Mouse (Mus musculus) bone marrow macrophage, adult 2 months (primary cell): ENCODE measurements around the gene Tsen54. TPM values are rescaled to one million over a fixed set of nuclear protein-coding genes. Genes with fewer than 3 reads are reported as not detected.

ENCODE experiments used
- H3K27ac ChIP-seq: 2 replicates; pipeline ENCODE4 v1.5.1; 2012; ENCODE audit warnings: low read depth, low read length; ENCODE audit not compliant: insufficient read depth
- H3K4me1 ChIP-seq: 2 replicates; pipeline ENCODE4 v1.6.1; 2012; ENCODE audit warnings: low read length; ENCODE audit not compliant: control insufficient read depth, insufficient read depth
- H3K4me3 ChIP-seq: 2 replicates; pipeline ENCODE4 v1.5.1; 2012; ENCODE audit warnings: mild to moderate bottlenecking, low read length, moderate library complexity; ENCODE audit not compliant: insufficient read depth
- CTCF ChIP-seq: IDR thresholded peaks from 2 replicates; pipeline ENCODE4 v1.5.1; 2012; ENCODE audit warnings: low read depth, mild to moderate bottlenecking, low read length, moderate library complexity
- POLR2A ChIP-seq: IDR thresholded peaks from 2 replicates; pipeline ENCODE4 v1.6.1; 2012; ENCODE audit warnings: mild to moderate bottlenecking, low read depth, low read length, borderline replicate concordance
- polyA plus RNA-seq: library from polyadenylated mRNA; stranded (reverse); fragments of >200 nt; gene quantifications from 2 replicates; pipeline ENCODE4 v1.2.4, GENCODE M21; 2012; ENCODE audit not compliant: missing spikeins, insufficient read depth, insufficient read length

Tsen54 gene
- polyA plus RNA-seq, 1 experiment, result 10.6 TPM

DNA sequence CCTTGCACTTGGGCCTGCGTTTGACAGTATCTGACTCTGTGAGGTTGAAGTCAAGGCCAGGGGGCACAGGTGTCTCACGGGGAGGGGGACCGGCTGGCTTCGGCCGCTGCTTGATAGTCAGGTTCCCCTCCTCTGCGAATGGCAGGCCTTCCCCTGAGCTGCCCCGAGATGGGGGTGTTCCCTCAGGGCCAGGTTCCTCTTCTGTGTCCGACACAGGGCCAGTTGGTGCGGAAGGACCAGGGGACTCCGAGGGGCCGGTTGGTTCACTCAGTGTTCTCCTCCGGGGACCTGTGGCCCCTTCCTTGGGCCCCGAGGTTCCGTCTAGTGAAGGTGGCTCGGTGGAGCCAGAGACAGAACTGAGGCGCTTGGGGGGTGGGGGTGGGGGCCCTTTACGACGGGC lies 13.5 kb upstream of the Tsen54 start:
- no peak overlapping the region for H3K4me3 ChIP-seq
- TF ChIP-seq CTCF (no peak), POLR2A (no peak)
- H3K27ac ChIP-seq, result no peak overlapping the region
- no peaks in the 10 kb centered on the region for H3K4me1 ChIP-seq

DNA sequence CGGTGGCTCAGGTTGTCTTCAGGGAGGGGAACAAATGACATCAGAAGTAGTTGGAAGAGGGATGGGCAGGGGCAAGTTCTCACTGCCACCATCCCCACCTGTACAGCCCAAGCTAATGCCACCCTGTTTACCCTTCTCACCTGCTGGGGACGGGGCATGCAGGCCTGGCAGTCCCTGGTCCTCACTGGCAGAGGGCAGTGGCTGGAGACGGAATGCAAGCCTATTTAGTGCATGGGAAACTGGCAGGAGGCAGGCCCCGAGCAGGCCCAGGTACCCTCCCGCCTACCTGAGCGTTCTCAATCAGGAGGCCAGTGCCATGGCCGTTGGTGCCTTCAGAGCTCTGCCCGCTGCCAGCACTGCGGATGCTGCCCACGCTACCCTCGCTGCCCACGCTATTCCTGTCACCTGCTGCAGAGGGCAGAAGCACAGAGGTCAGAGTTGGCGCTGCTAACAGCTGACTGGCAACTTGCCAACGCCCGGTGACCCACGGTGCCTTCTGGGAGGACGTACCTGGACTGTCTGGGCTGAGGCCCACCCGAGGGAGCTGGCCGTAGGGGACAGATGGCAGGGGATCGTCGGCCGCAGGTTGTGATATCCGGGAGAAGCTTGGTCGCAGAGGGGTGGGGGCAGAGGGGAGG lies 11.3 kb upstream of the Tsen54 start:
- Histone ChIP-seq H3K4me3 (no peak overlapping the region), H3K4me1 (no peaks in the 10 kb centered on the region), H3K27ac (no peak overlapping the region)
- TF ChIP-seq POLR2A (no peak), CTCF (no peak)

DNA sequence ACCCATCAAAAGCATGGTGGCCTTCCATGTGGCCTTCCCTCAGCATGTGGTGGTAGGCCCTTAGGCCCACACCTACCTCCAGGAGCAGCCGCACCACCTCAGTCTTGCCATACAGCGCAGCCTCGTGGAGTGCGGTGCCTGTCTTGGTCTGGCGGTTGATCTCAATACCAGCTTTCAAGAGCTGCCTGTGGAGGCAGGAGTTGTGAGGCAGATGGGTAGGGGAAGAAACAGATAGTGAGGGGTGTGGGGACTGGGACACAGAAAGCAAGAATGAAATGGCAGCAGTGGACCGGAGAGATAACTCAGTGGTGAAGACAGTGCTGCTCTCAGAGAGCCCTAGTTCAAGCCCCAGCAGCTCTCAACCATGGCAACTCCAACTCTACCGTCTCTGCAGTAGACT lies 9.5 kb upstream of the Tsen54 start:
- Histone ChIP-seq H3K4me1 (peaks cover 2% of the 10 kb centered on the region; the same call in 1 of the 2 replicates), H3K4me3 (no peak overlapping the region), H3K27ac (no peak overlapping the region)
- TF ChIP-seq CTCF (no peak), POLR2A (no peak)

DNA sequence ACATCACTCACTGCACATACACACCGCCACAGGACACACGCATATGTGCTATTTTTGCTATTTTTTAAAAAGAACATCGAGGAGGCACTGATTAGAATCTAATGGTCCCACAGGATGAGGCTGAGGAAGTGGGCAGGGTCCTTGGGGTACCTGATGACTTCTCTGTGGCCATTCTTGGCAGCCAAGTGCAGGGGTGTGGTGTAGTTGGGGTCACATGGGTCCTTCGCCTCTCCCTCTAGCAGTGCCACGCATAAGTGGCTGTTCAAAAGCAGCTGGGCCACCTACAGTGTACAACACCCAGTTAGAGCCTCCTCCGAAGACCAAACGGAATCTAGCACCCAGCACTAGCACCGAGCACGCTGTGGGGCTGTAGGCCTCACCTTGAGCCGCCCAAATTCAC lies 8.4 kb upstream of the Tsen54 start:
- Histone ChIP-seq H3K4me1 (peaks cover 2% of the 10 kb centered on the region; the same call in 1 of the 2 replicates), H3K4me3 (no peak overlapping the region), H3K27ac (no peak overlapping the region)
- TF ChIP-seq CTCF, result no peak
- TF ChIP-seq POLR2A, result no peak

DNA sequence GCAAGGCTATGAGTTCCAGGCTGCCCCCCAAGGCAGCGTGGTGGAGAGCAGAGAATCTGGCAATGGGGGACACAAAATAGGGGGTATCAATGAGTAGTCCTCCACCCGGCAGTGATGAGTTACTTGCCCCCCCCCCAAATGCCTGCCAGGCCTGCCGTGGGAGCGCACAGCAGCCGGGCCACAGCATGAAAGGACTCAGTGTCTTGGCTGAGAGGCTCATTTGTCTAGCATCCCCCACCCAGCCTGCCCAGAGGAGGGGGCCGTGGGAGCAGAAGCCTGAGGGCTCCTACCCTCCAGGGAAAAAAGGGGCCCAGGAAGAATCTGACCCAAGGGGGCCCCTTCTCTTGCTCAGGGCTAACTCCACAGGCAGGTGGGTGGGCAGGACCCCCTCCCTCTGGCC lies 7.2 kb upstream of the Tsen54 start:
- Histone ChIP-seq H3K4me3 (no peak overlapping the region), H3K27ac (no peak overlapping the region), H3K4me1 (peaks cover 2% of the 10 kb centered on the region; the same call in 1 of the 2 replicates)
- TF ChIP-seq CTCF, result no peak
- no peak for TF ChIP-seq POLR2A

DNA sequence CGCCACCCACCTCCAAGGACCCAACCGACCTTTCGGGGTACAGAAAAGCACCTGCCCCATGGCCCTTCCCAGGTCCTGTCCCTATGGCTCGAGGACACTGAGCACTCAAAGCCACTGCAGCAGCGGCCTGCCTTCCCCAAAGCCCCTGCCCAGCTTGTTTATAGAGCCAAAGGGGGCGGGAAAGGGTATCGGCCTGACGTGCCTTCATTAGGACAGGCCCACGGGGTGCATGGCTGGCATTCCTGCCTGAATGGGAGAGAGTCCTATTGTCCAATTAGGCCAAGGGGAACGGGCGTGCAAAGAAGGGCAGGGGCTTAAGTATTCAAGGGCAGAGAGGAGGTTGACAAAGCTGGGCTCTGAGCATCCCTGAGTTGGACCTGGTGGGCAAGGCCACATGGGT lies 6.6 kb upstream of the Tsen54 start:
- no peak overlapping the region for H3K27ac ChIP-seq

DNA sequence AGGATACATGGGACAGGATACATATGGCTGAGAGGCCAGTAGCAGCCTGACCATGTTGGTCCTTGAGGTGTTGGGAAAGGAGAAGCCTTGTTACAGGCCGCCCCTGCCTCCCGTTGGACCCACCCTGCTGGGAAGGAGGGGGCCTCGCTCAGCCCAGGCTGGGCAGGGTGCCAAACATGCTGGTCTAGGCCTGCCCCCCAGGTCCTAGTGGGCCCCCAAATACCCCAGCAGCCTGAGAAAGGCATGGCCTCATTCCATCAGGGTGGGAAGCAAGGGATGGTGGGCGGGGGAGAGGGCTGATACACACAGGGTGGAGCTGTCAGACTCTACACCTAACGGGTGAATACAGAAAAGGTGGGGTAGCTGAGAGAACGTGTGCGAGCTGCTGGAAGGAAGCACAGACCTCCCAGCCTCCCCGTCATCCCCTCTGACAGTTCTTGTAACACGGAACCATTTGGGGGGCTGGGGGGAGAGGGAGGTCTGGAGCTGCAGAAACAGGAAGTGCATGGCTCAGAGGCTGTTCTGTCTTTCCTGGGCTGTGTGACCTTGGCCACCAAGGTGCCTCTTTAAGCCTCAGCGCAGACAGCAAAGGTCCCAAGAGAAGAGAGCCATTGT lies 5.7 kb upstream of the Tsen54 start:
- TF ChIP-seq CTCF (no peak), POLR2A (no peak)
- no peak overlapping the region for H3K27ac ChIP-seq
- H3K4me3 ChIP-seq, result no peak overlapping the region

More for the DNA sequence above, 6.6 kb upstream of the Tsen54 start:
- Histone ChIP-seq H3K4me3 (no peak overlapping the region), H3K4me1 (peaks cover 2% of the 10 kb centered on the region; the same call in 1 of the 2 replicates)
- TF ChIP-seq CTCF, result no peak
- no peak for TF ChIP-seq POLR2A

DNA sequence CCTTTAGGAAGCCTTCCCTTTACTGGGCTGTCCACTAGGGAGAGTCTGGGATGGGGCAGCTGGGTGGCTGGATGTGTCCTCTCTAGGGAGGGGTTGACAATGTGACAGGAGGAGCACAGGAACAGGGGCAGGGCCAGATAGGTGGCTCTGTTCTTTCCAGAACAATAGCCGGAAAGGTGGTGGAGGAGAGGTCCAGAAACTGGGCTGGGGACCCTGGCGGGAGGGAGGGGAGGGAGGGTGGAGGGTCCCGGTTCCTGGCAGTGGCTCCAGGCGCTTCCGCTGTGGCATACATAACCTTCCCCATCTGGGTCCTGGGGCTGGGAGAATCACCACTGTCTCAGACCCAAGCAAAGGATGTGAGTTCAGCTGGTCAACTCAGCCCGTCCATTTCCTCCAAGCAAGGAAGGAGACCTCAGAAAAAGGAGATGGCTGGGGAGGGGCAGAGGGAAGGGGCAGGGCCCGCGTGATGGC lies 5.2 kb upstream of the Tsen54 start:
- no peak for TF ChIP-seq POLR2A
- TF ChIP-seq CTCF, result no peak
- Histone ChIP-seq H3K4me3 (no peak overlapping the region), H3K4me1 (peaks cover 4% of the 10 kb centered on the region; the same call in 1 of the 2 replicates), H3K27ac (no peak overlapping the region)

More for the DNA sequence above, 5.7 kb upstream of the Tsen54 start:
- H3K4me1 ChIP-seq, result peaks cover 2% of the 10 kb centered on the region; the same call in 1 of the 2 replicates

DNA sequence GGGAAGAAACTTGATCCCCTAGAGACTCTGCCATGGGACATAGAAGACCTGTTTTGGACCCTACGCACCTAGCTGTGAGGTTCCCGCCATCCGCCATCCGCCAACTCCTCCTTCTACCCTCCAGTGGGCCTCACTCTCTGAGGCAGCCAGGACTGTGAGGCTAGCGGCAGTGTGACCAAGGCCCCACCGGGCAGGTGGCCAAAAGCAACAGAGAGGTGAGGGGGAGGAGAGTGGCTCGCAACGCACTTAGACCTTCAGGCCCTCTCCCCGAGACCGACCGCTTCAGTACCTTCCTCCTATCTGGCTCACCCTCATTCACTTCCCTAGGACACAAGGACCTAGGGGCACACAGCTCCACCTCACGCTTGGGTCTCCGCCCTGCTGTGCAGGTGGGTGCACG lies 4.1 kb upstream of the Tsen54 start:
- no peak overlapping the region for H3K27ac ChIP-seq
- H3K4me3 ChIP-seq, result no peak overlapping the region
- H3K4me1 ChIP-seq, result peaks cover 4% of the 10 kb centered on the region; the same call in 1 of the 2 replicates
- TF ChIP-seq POLR2A (no peak), CTCF (no peak)
